Mouse (Mus musculus) stomach, postnatal 0 days (tissue): ENCODE results near the gene Snrpc. TPM values are rescaled to one million over a fixed set of nuclear protein-coding genes. Genes with fewer than 3 reads are reported as not detected.
"Not testable (repeated sequence)": the region's sequence is repeated elsewhere in the genome, so short reads cannot be mapped to it uniquely, and the experiment has no call there.

Experiments
- ATAC-seq: fragments of 200-750 bp; cut with Nextera tagmentation; 2 replicates; pipeline ENCODE4 v1.8.0; 2017; ENCODE audit not compliant: low FRiP score, low TSS enrichment
- DNase-seq: peaks from one replicate; pipeline ENCODE4 v3.0.0-alpha.2; 2016; ENCODE audit warnings: low spot score
- H3K27ac ChIP-seq: fragments of 300-500 bp; sonication (generic); replicated peaks from 2 replicates; pipeline ENCODE4 v1.5.1; 2014; ENCODE audit warnings: mild to moderate bottlenecking, control low read depth
- H3K27me3 ChIP-seq: fragments of 300-500 bp; sonication (generic); 2 replicates; pipeline ENCODE4 v1.6.1; 2014; ENCODE audit warnings: low read length; ENCODE audit not compliant: control insufficient read depth, insufficient read depth
- H3K36me3 ChIP-seq: fragments of 300-500 bp; sonication (generic); 2 replicates; pipeline ENCODE4 v1.6.1; 2014; ENCODE audit warnings: low read length, mixed read lengths; ENCODE audit not compliant: control insufficient read depth, insufficient read depth
- H3K4me1 ChIP-seq: fragments of 300-500 bp; sonication (generic); replicated peaks from 2 replicates; pipeline ENCODE4 v1.6.1; 2014; ENCODE audit warnings: antibody characterized with exemption; ENCODE audit not compliant: control insufficient read depth, insufficient read depth
- H3K4me2 ChIP-seq: fragments of 300-500 bp; sonication (generic); replicated peaks from 2 replicates; pipeline ENCODE4 v1.6.1; 2014; ENCODE audit warnings: low read depth, mild to moderate bottlenecking, control low read depth, moderate library complexity
- H3K4me3 ChIP-seq: fragments of 300-500 bp; sonication (generic); 2 replicates; pipeline ENCODE4 v1.5.1; 2014; ENCODE audit warnings: low read depth, low read length, control low read depth
- H3K9ac ChIP-seq: fragments of 300-500 bp; sonication (generic); 2 replicates; pipeline ENCODE4 v1.6.1; 2014; ENCODE audit warnings: mild to moderate bottlenecking, low read length, control low read depth, mixed read lengths
- H3K9me3 ChIP-seq: fragments of 300-500 bp; sonication (generic); 2 replicates; pipeline ENCODE4 v1.6.1; 2016; ENCODE audit warnings: low read length; ENCODE audit not compliant: control insufficient read depth
- CTCF ChIP-seq: IDR thresholded peaks from 2 replicates; pipeline ENCODE4 v1.5.1; 2016; ENCODE audit warnings: antibody characterized with exemption, low read depth, mild to moderate bottlenecking, moderate library complexity
- EP300 ChIP-seq: optimal IDR thresholded peaks from 2 replicates; pipeline ENCODE3; 2016; ENCODE audit warnings: antibody characterized with exemption
- whole genome bisulfite sequencing: fragments of 180-500 bp; shearing (Covaris S2); extraction: QIAGEN DNeasy Blood & Tissue Kit; methylation state at CpG from one replicate; pipeline ENCODE4 v1.1.7; 2014; 5-methylcytosine and 5-hydroxymethylcytosine counted together
- polyA plus RNA-seq: library from polyadenylated mRNA; unstranded; fragments of >200 nt; fragmentation: Nextera tagmentation; extraction: Ambion mirVana; gene quantifications from 2 replicates; pipeline ENCODE4 v1.2.1, GENCODE M21; 2015

Gene Snrpc
- polyA plus RNA-seq = 163 and 179 TPM in 2 replicates

- not testable (repeated sequence) for H3K9ac ChIP-seq, H3K4me2 ChIP-seq, ATAC-seq, H3K9me3 ChIP-seq, H3K27me3 ChIP-seq, H3K36me3 ChIP-seq, H3K4me3 ChIP-seq, DNase-seq, H3K27ac ChIP-seq, H3K4me1 ChIP-seq
- 77% methylated on average over 3 of the region's 4 CpGs for WGBS
Observed at GRCm38 (mm10) chr17:27837850-27838249, at the start of gene Snrpc. Gene Snrpc (plus strand): TSS chr17:27838150.

DNA sequence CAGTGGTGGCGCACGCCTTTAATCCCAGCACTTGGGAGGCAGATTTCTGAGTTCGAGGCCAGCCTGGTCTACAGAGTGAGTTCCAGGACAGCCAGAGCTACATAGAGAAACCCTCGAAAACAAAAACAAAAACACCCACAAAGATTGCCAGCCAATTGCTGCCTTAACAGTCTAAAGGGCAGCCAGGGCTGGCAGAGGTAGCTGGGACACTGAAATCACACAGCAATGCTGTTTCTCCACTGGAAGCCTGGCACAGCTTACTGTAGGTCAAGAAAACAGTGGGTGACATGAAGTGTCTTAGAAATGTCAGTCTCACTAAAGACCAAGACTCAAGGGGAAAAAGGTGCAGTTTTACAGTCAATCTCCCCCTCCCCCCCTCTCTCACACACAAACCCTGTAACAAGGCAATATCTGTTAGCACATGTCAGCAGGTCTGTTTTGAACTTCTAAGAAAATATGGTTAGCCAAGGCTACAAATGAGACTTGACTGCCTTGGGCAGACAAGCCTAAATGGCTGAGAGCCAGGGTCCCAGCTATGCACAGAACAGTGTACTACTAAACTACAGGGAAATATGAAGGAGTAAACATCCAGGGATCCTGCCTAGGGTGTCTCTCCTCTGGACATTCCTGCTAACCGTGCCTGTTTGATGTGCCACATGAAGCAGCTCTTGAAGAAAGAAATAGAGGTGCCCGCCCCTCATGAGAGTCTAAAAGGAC is 49.3 kb upstream of the Snrpc start:
- no peak overlapping the region for H3K9ac ChIP-seq
- H3K9me3 ChIP-seq = no peaks in the 10 kb centered on the region
- TF ChIP-seq EP300 = no peak
- H3K36me3 ChIP-seq = peaks cover 8% of the 10 kb centered on the region; the same call in 1 of the 2 replicates
- no peak overlapping the region for H3K4me3 ChIP-seq
- no peak for ATAC-seq
- DNase-seq = no peak
- no peaks in the 10 kb centered on the region for H3K4me1 ChIP-seq
- no peak overlapping the region for H3K27ac ChIP-seq
- no peak overlapping the region for H3K4me2 ChIP-seq
- 91% methylated on average over 6 of the region's 6 CpGs for WGBS
- no peaks in the 10 kb centered on the region for H3K27me3 ChIP-seq

DNA sequence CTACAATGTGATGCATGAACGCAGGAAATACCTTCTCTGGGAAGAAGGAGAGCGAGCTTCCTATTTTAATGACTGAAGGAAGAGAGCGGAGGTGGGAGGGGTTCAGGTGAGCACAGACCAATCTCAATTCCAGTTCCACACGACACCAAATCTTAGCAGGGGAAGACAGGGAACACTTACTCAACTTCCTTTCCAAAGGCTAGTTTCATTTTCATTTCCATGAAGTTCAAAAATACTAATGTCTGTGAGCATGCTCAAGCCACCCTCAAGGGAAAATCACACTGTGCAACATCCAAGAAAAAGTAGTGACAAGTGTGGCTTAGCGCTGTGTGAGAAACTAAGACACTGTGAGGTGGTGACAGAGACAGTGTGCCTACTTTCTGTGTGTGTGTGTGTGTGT is 47.9 kb upstream of the Snrpc start:
- TF ChIP-seq CTCF (no peak), EP300 (no peak)
- H3K27me3 ChIP-seq = no peaks in the 10 kb centered on the region
- WGBS = 76% methylated on average over 5 of the region's 5 CpGs
- H3K9me3 ChIP-seq = no peaks in the 10 kb centered on the region
- peaks cover 8% of the 10 kb centered on the region; the same call in 1 of the 2 replicates for H3K36me3 ChIP-seq
- H3K4me3 ChIP-seq = no peak overlapping the region
- no peak overlapping the region for H3K9ac ChIP-seq
- ATAC-seq = no peak
- no peak overlapping the region for H3K4me2 ChIP-seq
- DNase-seq = no peak
- H3K4me1 ChIP-seq = no peaks in the 10 kb centered on the region
- H3K27ac ChIP-seq = no peak overlapping the region

DNA sequence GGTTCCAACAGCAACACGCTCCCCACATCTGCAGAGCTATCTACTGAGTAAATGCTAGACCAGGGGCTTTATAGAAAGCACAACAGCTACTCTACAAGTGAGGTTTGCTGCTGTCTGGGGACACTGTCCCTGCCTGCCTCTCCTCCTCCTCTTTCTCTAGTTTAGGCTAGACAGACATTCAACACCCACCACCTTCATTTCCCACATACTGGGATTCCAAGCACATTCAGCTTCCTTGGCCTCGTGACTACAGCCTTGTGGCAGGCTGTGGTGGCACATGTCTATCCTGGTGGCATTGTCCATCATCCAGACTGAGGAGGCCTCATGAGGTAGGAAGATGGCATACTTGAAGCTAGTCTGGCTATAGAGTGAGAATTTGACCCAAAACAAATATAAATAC is 47.0 kb upstream of the Snrpc start:
- peaks cover 6% of the 10 kb centered on the region; the same call in 1 of the 2 replicates for H3K36me3 ChIP-seq
- 0 out of 2 replicates have a peak overlapping the region, but pooled peaks have one; percentile 27 for H3K9ac ChIP-seq
- DNase-seq (no peak), ATAC-seq (no peak)
- WGBS = 77% methylated on average over 2 of the region's 2 CpGs
- no peak overlapping the region for H3K27ac ChIP-seq
- H3K4me2 ChIP-seq = no peak overlapping the region
- TF ChIP-seq EP300 (no peak), CTCF (no peak)
- no peaks in the 10 kb centered on the region for H3K9me3 ChIP-seq
- no peaks in the 10 kb centered on the region for H3K27me3 ChIP-seq
- peaks cover 2% of the 10 kb centered on the region; the same call in 1 of the 2 replicates for H3K4me1 ChIP-seq
- no peak overlapping the region for H3K4me3 ChIP-seq

DNA sequence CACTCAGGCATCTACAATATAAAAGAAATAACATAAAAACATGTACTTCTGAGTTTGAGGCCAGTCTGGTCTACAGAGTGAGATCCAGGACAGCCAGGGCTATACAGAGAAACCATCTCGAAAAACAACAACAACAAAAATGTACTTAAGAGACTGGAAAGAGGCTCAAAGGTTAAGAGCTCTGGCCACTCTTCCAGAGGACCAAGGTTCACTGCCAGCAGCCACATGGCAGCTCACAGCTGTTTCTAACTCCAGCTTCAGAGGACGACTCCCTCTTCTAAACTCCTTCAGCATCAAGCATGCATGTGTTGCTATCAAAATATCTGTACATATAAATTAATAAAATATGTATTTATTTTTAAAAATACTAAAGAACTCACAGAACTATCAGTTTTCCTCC is 46.4 kb upstream of the Snrpc start:
- Histone ChIP-seq H3K9me3 (no peaks in the 10 kb centered on the region), H3K4me1 (peaks cover 7% of the 10 kb centered on the region), H3K4me2 (no peak overlapping the region), H3K27ac (no peak overlapping the region), H3K27me3 (no peaks in the 10 kb centered on the region), H3K36me3 (peaks cover 5% of the 10 kb centered on the region; the same call in 1 of the 2 replicates), H3K4me3 (no peak overlapping the region), H3K9ac (no peak overlapping the region)
- no peak for DNase-seq
- TF ChIP-seq CTCF (no peak), EP300 (no peak)
- WGBS = 68% methylated on average over 2 of the region's 2 CpGs
- no peak for ATAC-seq

DNA sequence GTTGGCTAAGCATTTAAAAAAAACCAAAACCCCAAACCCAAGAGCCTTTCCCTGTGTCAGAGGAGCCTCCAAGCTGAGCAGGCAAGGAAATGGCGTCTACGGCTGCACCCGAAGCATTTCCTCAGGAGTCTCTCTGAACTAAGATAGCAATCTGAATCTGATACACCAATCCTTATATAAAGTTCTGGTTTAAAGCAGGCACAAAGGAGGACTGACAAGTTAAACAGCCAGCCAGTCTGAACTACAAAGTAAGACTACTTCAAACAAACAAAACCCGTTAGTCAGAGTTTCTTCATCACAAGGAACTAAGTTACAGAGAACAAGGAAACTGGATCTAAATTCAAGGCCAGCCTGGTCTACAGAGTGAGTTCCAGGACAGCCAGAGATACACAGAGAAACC is 45.4 kb upstream of the Snrpc start:
- WGBS = 52% methylated on average over 4 of the region's 4 CpGs
- Histone ChIP-seq H3K27me3 (no peaks in the 10 kb centered on the region), H3K4me2 (no peak overlapping the region), H3K4me3 (no peak overlapping the region), H3K27ac (no peak overlapping the region), H3K36me3 (peaks cover 5% of the 10 kb centered on the region; the same call in 1 of the 2 replicates), H3K9ac (no peak overlapping the region), H3K4me1 (peaks cover 11% of the 10 kb centered on the region), H3K9me3 (no peaks in the 10 kb centered on the region)
- DNase-seq (no peak), ATAC-seq (no peak)
- no peak for TF ChIP-seq EP300
- TF ChIP-seq CTCF = no peak
